Mouse (Mus musculus) heart, embryonic 13.5 days (tissue): ENCODE measurements around the gene Pyroxd1. TPM values are rescaled to one million over a fixed set of nuclear protein-coding genes. Genes with fewer than 3 reads are reported as not detected.

Experiments
- ATAC-seq: fragments of 200-750 bp; cut with Nextera tagmentation; 2 replicates; pipeline ENCODE4 v1.8.0; 2017; ENCODE audit warnings: moderate TSS enrichment; ENCODE audit not compliant: insufficient number of reproducible peaks, low FRiP score, low TSS enrichment; ENCODE audit errors: extremely low read depth
- H3K27ac ChIP-seq: fragments of 300-500 bp; sonication (generic); replicated peaks from 2 replicates; pipeline ENCODE4 v1.5.1; 2015; ENCODE audit warnings: moderate library complexity, mild to moderate bottlenecking, inconsistent platforms
- H3K27me3 ChIP-seq: fragments of 300-500 bp; sonication (generic); replicated peaks from 2 replicates; pipeline ENCODE4 v1.6.1; 2015; ENCODE audit warnings: mild to moderate bottlenecking, inconsistent platforms
- H3K36me3 ChIP-seq: fragments of 300-500 bp; sonication (generic); 2 replicates; pipeline ENCODE4 v1.6.1; 2015; ENCODE audit warnings: mild to moderate bottlenecking, inconsistent platforms
- H3K4me1 ChIP-seq: fragments of 300-500 bp; sonication (generic); 2 replicates; pipeline ENCODE4 v1.6.1; 2015; ENCODE audit warnings: inconsistent platforms
- H3K4me2 ChIP-seq: fragments of 300-500 bp; sonication (generic); 2 replicates; pipeline ENCODE4 v1.6.1; 2015; ENCODE audit warnings: inconsistent platforms, mild to moderate bottlenecking, moderate library complexity
- H3K4me3 ChIP-seq: fragments of 300-500 bp; sonication (generic); 2 replicates; pipeline ENCODE4 v1.5.1; 2015; ENCODE audit warnings: moderate library complexity, mild to moderate bottlenecking, inconsistent platforms
- H3K9ac ChIP-seq: fragments of 300-500 bp; sonication (generic); 2 replicates; pipeline ENCODE4 v1.6.1; 2015; ENCODE audit warnings: inconsistent platforms, mild to moderate bottlenecking, moderate library complexity
- H3K9me3 ChIP-seq: fragments of 300-500 bp; sonication (generic); 2 replicates; pipeline ENCODE4 v1.6.1; 2016; ENCODE audit warnings: inconsistent platforms
- WGBS: fragments of 180-500 bp; shearing (Covaris S2); methylation state at CpG from one replicate; pipeline ENCODE4 v1.1.7; 2015; ENCODE audit warnings: mixed read lengths; 5-methylcytosine and 5-hydroxymethylcytosine counted together
- polyA plus RNA-seq: library from polyadenylated mRNA; unstranded; fragments of >200 nt; fragmentation: Nextera tagmentation; extraction: Ambion mirVana; gene quantifications from 2 replicates; pipeline ENCODE4 v1.2.1, GENCODE M21; 2015

Pyroxd1 gene
- polyA plus RNA-seq, 1 experiment from 2014 or later: 12.0 TPM

GRCm38 (mm10) chr6:142395756-142396155 is 50.3 kb downstream of the Pyroxd1 start:
- peaks cover 49% of the 10 kb centered on the region for H3K36me3 ChIP-seq
- H3K4me1 ChIP-seq: peaks cover 9% of the 10 kb centered on the region; the same call in 1 of the 2 replicates
- ATAC-seq: no peak
- H3K9ac ChIP-seq: no peak overlapping the region
- no peak overlapping the region for H3K4me2 ChIP-seq
- H3K4me3 ChIP-seq: no peak overlapping the region
- H3K27ac ChIP-seq: no peak overlapping the region
- no peaks in the 10 kb centered on the region for H3K27me3 ChIP-seq
- no peaks in the 10 kb centered on the region for H3K9me3 ChIP-seq
- WGBS: 89% methylated on average over 6 of the region's 6 CpGs

- Histone ChIP-seq H3K9ac (no peak overlapping the region), H3K27me3 (peaks cover 39% of the 10 kb centered on the region), H3K27ac (no peak overlapping the region), H3K4me1 (peaks cover 11% of the 10 kb centered on the region), H3K9me3 (no peaks in the 10 kb centered on the region), H3K4me3 (no peak overlapping the region), H3K36me3 (0 out of 2 replicates have a peak, but pooled peaks cover 3% of the 10 kb centered on the region), H3K4me2 (no peak overlapping the region)
- WGBS: 27% methylated on average over 1 of the region's 1 CpGs
- no peak for ATAC-seq
Measured at GRCm38 (mm10) chr6:142411140-142411539, 65.7 kb downstream of the Pyroxd1 start.

Other genes with a start within 250 kb of the Pyroxd1 start
- 0.37 TPM in 1 of 2 replicates, not detected in the other for gene Slco1a6, start 137.1 kb upstream of the Pyroxd1 start, polyA plus RNA-seq
- gene Iapp, start 47.2 kb upstream of the Pyroxd1 start, polyA plus RNA-seq: 0.24 TPM in 1 of 2 replicates, not detected in the other
- not detected in 2 replicates for gene Slco1a5, start 22.7 kb upstream of the Pyroxd1 start, polyA plus RNA-seq
- gene Recql, start 41.4 kb downstream of the Pyroxd1 start, polyA plus RNA-seq: 18.2 and 18.9 TPM in 2 replicates
- 73.2 and 76.7 TPM in 2 replicates for gene Golt1b, start 41.6 kb downstream of the Pyroxd1 start, polyA plus RNA-seq
- 0.27 and 0.59 TPM in 2 replicates for gene Spx, start 67.8 kb downstream of the Pyroxd1 start, polyA plus RNA-seq
- 0.23 and 2.5 TPM in 2 replicates for gene Gys2, start 127.5 kb downstream of the Pyroxd1 start, polyA plus RNA-seq
- 990 and 1,118 TPM in 2 replicates for gene Ldhb, start 162.3 kb downstream of the Pyroxd1 start, polyA plus RNA-seq
- gene Kcnj8, start 226.0 kb downstream of the Pyroxd1 start, polyA plus RNA-seq: 7.5 and 9.7 TPM in 2 replicates